Mouse (Mus musculus) myocyte (in vitro differentiated cells): Measurements from ENCODE around the gene Ahcyl1.

Source experiments
- CEBPB ChIP-seq: IDR thresholded peaks from 2 replicates; pipeline ENCODE4 v1.6.1; 2011; ENCODE audit warnings: mild to moderate bottlenecking, moderate library complexity; ENCODE audit not compliant: poor library complexity, insufficient read depth, severe bottlenecking
- E2F4 ChIP-seq: IDR thresholded peaks from one replicate; pipeline ENCODE4 v1.6.1; 2011; ENCODE audit warnings: mild to moderate bottlenecking, control low read depth, moderate library complexity; ENCODE audit not compliant: insufficient read depth
- MAX ChIP-seq: IDR thresholded peaks from one replicate; pipeline ENCODE4 v1.6.1; 2011; ENCODE audit warnings: low read depth, mild to moderate bottlenecking, control low read depth
- MYOD1 ChIP-seq, 3 experiments: IDR thresholded peaks; one replicate each; pipeline ENCODE4 v1.6.1; 2011; ENCODE audit warnings: control low read depth in 2 of 3, low read depth in 2 of 3, mild to moderate bottlenecking in 2 of 3, moderate library complexity in 1 of 3; ENCODE audit not compliant: insufficient read length in 2 of 3, control insufficient read depth in 1 of 3
- POLR2A ChIP-seq: IDR thresholded peaks from one replicate; pipeline ENCODE4 v1.6.1; 2011; ENCODE audit warnings: low read depth, mild to moderate bottlenecking, control low read depth, moderate library complexity; ENCODE audit not compliant: insufficient read length
- USF1 ChIP-seq: IDR thresholded peaks from one replicate; pipeline ENCODE4 v1.6.1; 2011; ENCODE audit warnings: low read depth, mild to moderate bottlenecking, control low read depth, moderate library complexity

DNA sequence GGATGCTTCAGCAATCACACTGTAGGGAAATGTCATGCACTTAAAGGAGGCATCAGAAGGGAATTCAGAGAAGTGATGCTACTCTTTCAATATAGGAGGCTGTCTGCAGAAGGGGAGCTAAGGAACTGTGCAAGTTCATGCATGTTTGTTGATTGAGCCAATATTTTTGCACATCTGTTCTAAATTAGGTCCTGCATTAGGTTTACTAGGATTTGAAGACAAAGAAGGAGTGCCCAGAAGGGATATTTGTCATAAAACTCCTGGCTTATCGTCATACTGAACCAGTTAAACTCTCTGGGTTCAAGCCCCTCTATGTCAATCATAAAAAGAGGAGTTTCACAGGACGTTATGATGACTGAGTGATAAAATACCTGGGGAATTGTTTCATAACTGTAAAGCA, 33.9 kb upstream of the Ahcyl1 start:
- TF ChIP-seq POLR2A (no peak), CEBPB (no peak), USF1 (no peak), E2F4 (no peak), MAX (no peak), MYOD1 (IDR thresholded peaks at IDR 0.05; ENCODE audit: control insufficient read depth in 1 of 3, insufficient read length in 2 of 3, low read depth in 2 of 3) (no peak)
